Mouse (Mus musculus) gastrocnemius, adult 8-10 months (tissue): ENCODE results near the gene Sbsn. TPM values are rescaled to one million over a fixed set of nuclear protein-coding genes. Genes with fewer than 3 reads are reported as not detected.

Experiments used
- DNase-seq, 2 experiments: peaks; one replicate each; pipeline ENCODE4 v3.0.0; 2022; ENCODE audit warnings: low spot score in 2 of 2
- total RNA-seq, 4 experiments: library from RNA; stranded (reverse); gene quantifications; 2 replicates each; pipeline ENCODE4 v1.2.4; 2022

The Sbsn gene
- total RNA-seq, 4 experiments from 2014 or later: 0.53 to 2.0 (median 1.4) TPM

DNA sequence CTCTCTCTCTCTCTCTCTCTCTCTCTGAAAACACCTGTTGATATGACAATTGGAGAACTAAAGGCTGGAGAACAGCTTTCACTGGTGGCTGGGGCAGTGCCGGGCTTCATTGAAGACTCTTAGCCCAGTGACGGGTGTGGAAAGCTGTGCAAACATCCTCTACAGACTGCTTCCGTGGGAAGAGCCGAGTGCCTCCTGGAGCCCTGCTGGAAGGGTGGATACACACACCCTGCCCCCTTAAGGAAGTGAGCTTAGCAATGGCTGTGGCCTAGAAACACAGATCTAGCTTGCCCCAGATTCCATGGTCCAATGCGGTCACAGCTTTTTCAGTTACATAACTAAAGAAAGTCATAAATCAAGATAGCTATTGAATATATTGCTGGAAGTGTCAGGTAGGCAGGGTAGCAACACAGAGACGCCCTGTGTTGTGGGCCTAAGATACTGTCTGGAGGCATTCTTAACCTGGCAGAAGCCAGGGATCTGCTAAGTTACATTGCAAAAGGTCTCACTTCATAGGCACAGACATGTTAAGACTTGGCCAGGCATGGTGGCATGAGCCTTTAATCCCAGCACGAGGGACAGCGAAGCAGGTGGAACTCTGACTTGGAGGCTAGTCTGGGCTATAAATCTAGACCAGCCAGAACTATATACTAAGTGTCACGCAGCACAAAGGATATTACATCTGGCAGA lies 52.9 kb downstream of the Sbsn start:
- no peak for DNase-seq

Other genes with a start within 250 kb of the Sbsn start
- gene Arhgap33, start 216.4 kb upstream of the Sbsn start, total RNA-seq: under 1 TPM; 0.09 to 0.72 (median 0.27) TPM
- gene Hspb6, start 199.3 kb upstream of the Sbsn start, total RNA-seq: 1,000 to 10,000 TPM in 3 of 4 experiments, 100 to 1,000 TPM in 1; 959 to 1,157 (median 1,030) TPM
- 1 to 10 TPM; 2.6 to 6.2 (median 3.7) TPM for gene Proser3, start 199.2 kb upstream of the Sbsn start, total RNA-seq
- gene Lin37, start 191.6 kb upstream of the Sbsn start, total RNA-seq: 10 to 100 TPM in 3 of 4 experiments, 1 to 10 TPM in 1; 8.1 to 12.4 (median 11.0) TPM
- 10 to 100 TPM; 53.4 to 57.5 (median 56.9) TPM for gene U2af1l4, start 188.2 kb upstream of the Sbsn start, total RNA-seq
- gene Gm49396, start 188.1 kb upstream of the Sbsn start, total RNA-seq: 1 to 10 TPM in 3 of 4 experiments, under 1 TPM in 1; 0.56 to 1.9 (median 1.5) TPM
- gene Psenen, start 187.8 kb upstream of the Sbsn start, total RNA-seq: 100 to 1,000 TPM; 140 to 149 (median 146) TPM
- under 1 TPM; 0.31 to 0.85 (median 0.65) TPM for gene Igflr1, start 186.0 kb upstream of the Sbsn start, total RNA-seq
- gene Kmt2b, start 162.7 kb upstream of the Sbsn start, total RNA-seq: 10 to 100 TPM; 10.9 to 15.2 (median 13.0) TPM
- not detected for gene Zbtb32, start 152.6 kb upstream of the Sbsn start, total RNA-seq
- under 1 TPM in 1 of 4 experiments, not detected in 3; 0.20 TPM for gene Upk1a, start 138.6 kb upstream of the Sbsn start, total RNA-seq
- gene Cox6b1, start 125.3 kb upstream of the Sbsn start, total RNA-seq: 1,000 to 10,000 TPM; 1,165 to 1,556 (median 1,355) TPM
- gene Etv2, start 115.6 kb upstream of the Sbsn start, total RNA-seq: not detected
- 10 to 100 TPM; 35.6 to 41.1 (median 38.5) TPM for gene Rbm42, start 101.2 kb upstream of the Sbsn start, total RNA-seq
- gene Haus5, start 86.5 kb upstream of the Sbsn start, total RNA-seq: 1 to 10 TPM; 2.0 to 4.3 (median 4.0) TPM
- gene Pmis2, start 79.9 kb upstream of the Sbsn start, total RNA-seq: 1 to 10 TPM; 1.9 to 3.4 (median 2.9) TPM
- not detected for gene 2200002J24Rik, start 52.5 kb upstream of the Sbsn start, total RNA-seq
- 1 to 10 TPM in 1 of 4 experiments, under 1 TPM in 1, not detected in 2; 0.31 to 1.4 TPM for gene Atp4a, start 39.3 kb upstream of the Sbsn start, total RNA-seq
- 100 to 1,000 TPM; 215 to 260 (median 249) TPM for gene Tmem147, start 21.9 kb upstream of the Sbsn start, total RNA-seq
- not detected for gene Gapdhs, start 7.8 kb upstream of the Sbsn start, total RNA-seq
- gene Dmkn, start 12.3 kb downstream of the Sbsn start, total RNA-seq: 1 to 10 TPM in 1 of 4 experiments, under 1 TPM in 1, not detected in 2; 0.48 to 1.0 TPM
- gene Krtdap, start 36.4 kb downstream of the Sbsn start, total RNA-seq: 1 to 10 TPM in 3 of 4 experiments, not detected in 1; 1.7 to 3.5 (median 2.0) TPM
- 1 to 10 TPM in 2 of 4 experiments, under 1 TPM in 1, not detected in 1; 0.21 to 1.2 (median 1.2) TPM for gene Ffar2, start 72.3 kb downstream of the Sbsn start, total RNA-seq
- not detected for gene Ffar3, start 104.7 kb downstream of the Sbsn start, total RNA-seq
- not detected for gene Ffar1, start 110.1 kb downstream of the Sbsn start, total RNA-seq
- not detected for gene Cd22, start 128.9 kb downstream of the Sbsn start, total RNA-seq
- gene Mag, start 163.4 kb downstream of the Sbsn start, total RNA-seq: under 1 TPM in 3 of 4 experiments, not detected in 1; 0.47 to 0.65 (median 0.56) TPM
- not detected for gene Hamp2, start 173.2 kb downstream of the Sbsn start, total RNA-seq
- gene Hamp, start 192.6 kb downstream of the Sbsn start, total RNA-seq: under 1 TPM in 1 of 4 experiments, not detected in 3; 0.86 TPM
- gene Usf2, start 205.3 kb downstream of the Sbsn start, total RNA-seq: 10 to 100 TPM; 75.5 to 96.0 (median 89.5) TPM
- gene Lsr, start 222.0 kb downstream of the Sbsn start, total RNA-seq: under 1 TPM in 3 of 4 experiments, not detected in 1; 0.29 to 0.56 (median 0.54) TPM
- gene Fam187b, start 222.3 kb downstream of the Sbsn start, total RNA-seq: under 1 TPM in 1 of 4 experiments, not detected in 3; 0.19 TPM